Mouse (Mus musculus) left cerebral cortex, postnatal 14 days (tissue): Measurements from ENCODE around the gene Nfs1. TPM values are rescaled to one million over a fixed set of nuclear protein-coding genes. Genes with fewer than 3 reads are reported as not detected.
"Not testable (repeated sequence)": the region's sequence is repeated elsewhere in the genome, so short reads cannot be mapped to it uniquely, and the experiment has no call there.

Source experiments
- DNase-seq, 2 experiments: peaks; one replicate each; pipeline ENCODE4 v3.0.0; 2021 to 2022; ENCODE audit warnings: low spot score in 2 of 2, mixed read lengths in 1 of 2
- intact Hi-C: fragments of 180-260 bp; cut with DNase I; formaldehyde crosslinking; loops from one replicate; pipeline ENCODE4 v1.15.1; 2025
- total RNA-seq, 2 experiments: library from RNA; stranded (reverse); gene quantifications; 2 replicates each; pipeline ENCODE4 v1.2.3; 2021

The Nfs1 gene
- total RNA-seq, 2 experiments from 2014 or later = 35.3 to 37.1 TPM

DNA sequence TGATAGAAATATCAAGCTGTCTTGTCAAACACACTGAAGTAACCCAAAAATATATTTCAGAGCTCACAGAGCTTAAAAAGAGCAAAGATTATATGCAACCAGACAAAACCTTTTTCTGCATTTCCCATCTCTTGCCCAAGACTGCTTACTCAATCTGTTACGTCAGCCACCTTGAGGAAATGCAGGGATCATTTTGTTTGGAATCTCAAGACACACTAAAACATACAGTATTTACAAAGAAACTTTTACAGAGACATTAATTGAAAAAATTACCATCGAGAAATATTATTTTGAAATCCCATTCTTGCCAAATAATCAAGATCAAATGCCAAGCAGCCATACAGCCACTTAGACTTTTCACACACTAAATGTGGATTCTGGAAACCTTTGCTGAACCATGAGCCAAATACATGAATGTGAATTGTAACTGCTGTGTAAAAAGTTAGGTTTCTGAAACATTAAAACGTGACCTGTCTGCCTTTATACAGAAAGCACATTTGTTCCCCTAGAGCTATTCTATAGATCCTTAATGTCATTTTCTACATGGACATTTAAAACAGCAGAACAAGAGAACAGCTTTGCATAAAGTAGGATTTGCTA, 3.4 kb upstream of the Nfs1 start:
- intact Hi-C loops = no loop called here

DNA sequence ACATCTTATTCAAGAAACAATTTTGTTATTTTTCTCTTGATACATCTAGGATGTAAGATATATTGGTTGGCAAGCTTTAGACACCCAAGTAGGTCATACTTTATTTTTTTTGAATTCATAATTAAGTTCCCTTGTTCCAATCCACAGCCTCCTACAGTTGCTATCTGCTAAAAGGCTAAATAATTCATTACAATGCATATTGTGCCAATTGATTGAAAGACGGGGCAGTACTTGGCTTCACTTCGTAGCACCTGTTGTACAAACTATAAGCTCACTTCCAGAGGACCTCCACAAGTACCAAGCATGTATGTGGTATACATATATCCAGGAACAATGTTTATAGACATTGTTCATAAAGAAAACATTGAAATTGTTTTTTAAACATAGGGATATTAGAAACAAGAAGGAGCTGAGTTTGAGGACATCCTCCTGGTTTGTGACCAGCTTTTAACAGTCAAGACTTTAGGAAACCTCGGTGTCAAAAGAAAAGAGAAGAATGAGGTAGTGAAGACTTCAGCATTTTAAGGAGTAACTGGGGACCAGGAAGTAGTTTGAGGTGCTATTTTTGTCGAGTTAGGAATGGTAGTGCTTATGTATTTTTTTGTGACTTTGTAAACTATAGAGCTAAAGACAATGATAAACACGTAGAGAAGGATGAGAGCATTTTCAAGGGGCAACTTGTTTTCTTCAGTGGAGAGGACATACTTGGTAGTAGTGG, 2.4 kb upstream of the Nfs1 start:
- no peak for DNase-seq
- intact Hi-C loops = no loop called here

More for the DNA sequence above, 3.4 kb upstream of the Nfs1 start:
- no peak for DNase-seq

DNA sequence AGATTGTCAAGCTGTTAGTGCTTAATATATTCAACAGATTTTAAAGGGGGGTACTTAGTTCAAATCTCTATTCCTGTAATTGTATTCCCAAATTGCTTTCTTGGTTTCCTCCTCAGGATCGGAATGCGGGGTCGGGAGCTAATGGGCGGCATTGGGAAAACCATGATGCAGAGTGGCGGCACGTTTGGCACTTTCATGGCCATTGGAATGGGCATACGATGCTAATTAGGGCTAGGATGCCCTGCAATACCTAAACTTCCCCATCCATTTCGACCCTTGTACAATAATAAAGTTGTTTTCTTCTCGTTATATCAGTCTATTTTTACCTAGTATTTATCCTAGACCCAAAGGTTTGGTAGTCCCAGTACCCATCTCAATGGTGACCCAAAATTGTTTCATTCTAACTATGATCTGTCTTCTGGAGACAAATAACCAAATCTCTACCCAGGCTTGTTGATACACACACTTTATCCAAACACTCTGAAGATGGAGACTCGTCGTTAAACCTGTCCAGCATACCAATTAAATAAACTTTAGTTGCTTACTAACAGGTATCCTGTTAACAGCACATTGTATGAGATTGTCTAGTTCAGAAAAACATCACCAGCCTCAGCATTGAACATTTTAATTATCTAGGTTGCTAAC, 1.6 kb upstream of the Nfs1 start:
- intact Hi-C loops = no loop called here
- DNase-seq = no peak

DNA sequence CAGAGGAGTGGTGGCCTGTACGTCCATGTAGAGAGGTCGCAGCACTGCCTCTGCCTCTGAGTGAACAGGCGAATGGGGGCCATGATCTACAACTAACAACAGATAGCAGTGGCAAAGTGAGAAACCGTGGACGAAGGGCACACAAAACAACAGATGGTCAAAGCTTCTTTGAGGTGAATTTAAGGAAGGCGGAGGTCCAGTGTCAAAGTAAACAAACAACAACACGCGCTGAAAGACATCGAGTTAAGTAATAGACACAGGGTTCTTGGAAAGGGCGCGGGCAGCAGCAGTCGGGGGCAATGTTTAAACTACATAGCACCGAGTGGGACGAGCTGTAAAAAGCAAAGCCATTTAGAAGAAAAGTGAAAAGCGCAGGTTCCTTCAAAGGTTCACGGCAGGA, 619 bp downstream of the Nfs1 start:
- no peak for DNase-seq
- intact Hi-C loops = loop anchor here (5.0 kb wide), 1 partner anchor 181 kb away; no protein-coding TSS in a partner anchor

DNA sequence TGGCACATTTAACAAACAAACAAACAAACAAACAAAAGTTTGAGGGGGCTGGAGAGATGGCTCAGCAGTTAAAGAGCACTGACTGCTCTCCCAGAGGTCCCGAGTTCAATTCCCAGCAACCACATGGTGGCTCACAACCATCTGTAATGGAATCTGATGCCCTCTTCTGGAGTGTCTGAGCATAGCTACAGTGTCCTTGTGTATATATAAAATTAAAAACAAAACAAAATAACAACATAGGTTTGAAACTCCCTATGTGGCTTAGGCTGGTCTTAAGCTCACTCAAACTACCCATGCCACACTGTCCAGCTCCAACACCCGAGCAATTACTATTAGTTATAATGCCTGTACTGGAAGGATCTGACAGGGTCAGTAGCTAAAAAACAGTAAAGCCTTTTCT, 1.2 kb downstream of the Nfs1 start:
- DNase-seq = no peak
- intact Hi-C loops = loop anchor here (5.0 kb wide), 1 partner anchor 181 kb away; no protein-coding TSS in a partner anchor

DNA sequence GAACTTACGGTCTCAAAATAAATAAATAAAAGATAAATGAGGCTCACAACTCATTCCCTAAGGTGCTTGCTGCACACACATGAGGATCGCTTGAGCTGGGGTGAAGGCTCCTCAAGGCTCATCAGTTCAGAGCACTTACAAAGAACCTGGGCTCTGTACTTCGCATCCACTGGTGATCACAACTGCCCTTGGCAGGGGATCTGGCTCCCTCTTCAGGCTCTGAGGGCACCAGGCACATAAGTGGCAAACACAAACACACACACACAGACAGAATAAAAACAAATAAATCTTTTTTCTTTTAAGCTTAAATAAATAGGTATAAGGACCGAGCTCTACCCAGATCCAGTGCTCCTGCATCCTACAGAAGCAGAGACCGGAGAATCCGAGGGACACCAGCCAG, 8.3 kb downstream of the Nfs1 start:
- intact Hi-C loops = no loop called here
- DNase-seq = no peak

DNA sequence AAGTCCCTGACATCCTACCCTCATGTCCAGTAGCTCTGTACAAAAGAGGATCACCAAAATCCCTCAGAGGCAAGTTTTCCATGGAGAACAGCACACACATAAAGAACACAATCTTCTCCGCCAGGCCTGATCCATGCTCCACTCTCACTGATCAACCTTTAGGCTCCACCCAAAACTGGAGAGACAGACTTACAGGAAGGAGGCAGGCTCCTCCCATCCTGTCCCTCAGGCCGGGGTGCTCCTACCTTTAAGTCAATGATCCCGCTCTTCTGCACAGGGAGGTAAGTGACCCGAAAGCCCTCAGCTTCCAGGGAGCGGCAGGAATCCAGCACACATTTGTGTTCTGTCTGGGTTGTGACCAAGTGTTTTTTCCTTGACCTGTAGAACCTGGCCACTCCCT, 9.8 kb downstream of the Nfs1 start:
- intact Hi-C loops = no loop called here
- DNase-seq = no peak

DNA sequence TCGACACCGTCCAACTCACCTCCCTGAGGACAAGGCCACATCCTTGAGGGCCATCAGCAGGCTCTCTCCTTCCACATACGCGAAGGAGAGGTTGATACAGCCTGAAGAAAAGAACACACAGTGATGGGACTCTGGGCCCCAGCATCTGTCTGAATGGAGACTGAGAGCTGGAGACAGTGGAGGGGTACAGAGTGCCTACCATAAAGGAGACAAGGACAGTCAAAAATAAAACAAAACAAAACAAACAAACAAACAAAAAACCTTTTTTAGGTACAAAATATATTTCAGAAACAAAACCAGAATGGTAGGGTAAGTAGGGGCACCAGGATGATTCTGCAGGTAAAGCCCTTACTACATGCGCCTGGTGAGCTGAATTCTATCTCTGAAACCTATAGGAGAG, 17.0 kb downstream of the Nfs1 start, which contains the start of gene Gm28036:
Gm28036 (minus strand) TSS at position 101 of the 400 bp plus-strand sequence.
- no peak for DNase-seq
- intact Hi-C loops = no loop called here

DNA sequence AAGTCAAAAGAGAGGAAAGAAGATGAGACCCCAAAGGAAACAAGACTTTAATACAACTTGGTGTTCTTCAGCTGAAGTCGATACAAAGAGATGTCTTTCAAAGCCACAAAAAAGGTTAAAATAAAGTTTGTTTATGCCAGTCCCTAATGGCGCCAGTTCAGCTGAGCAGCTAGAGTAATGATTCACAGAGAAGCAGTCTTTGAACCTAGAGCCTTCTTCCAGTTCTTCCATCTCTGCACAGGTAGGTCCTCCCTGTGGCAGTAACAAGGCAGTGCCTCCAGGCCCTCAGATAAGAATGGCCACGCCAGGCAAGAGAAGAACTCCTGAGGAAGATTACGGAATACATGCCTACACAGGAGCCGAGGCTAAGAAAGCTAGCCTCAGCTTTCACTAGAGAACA, 20.3 kb downstream of the Nfs1 start:
- no peak for DNase-seq
- intact Hi-C loops = no loop called here

DNA sequence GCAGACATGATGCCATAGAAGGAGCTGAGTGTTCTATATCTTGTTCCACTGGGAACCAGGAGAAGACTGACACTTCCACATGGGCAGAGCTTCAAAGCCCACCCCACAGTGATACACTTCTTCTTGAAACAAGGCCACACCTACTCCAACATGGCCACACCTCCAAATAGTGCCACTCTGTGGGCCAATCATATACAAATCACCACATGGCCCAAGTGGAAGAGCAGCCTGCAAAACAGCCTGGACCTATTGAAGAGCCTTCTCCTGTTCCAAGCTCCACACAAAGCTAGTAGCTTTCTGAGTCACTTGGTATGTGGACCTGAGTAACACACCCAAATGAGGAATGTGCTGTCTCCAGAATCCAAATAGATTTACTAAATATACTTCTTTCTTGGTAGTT, 24.4 kb downstream of the Nfs1 start:
- intact Hi-C loops = no loop called here
- DNase-seq = no peak

DNA sequence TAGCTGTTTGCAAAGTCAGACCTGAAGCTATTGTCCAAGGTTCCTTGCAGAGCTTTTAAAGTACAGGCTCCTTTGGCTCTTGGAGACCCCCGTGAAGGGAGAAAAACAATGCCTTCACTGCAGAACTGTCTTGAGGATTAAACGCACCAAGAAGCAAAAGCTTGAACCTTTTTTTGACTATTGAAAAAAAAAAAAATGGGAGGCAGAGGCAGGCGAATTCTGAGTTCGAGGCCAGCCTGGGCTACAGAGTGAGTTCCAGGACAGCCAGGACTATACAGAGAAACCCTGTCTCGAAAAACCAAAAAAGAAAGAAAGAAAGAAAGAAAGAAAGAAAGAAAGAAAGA, 31.9 kb downstream of the Nfs1 start:
- DNase-seq, intact Hi-C loops: not testable (repeated sequence)

DNA sequence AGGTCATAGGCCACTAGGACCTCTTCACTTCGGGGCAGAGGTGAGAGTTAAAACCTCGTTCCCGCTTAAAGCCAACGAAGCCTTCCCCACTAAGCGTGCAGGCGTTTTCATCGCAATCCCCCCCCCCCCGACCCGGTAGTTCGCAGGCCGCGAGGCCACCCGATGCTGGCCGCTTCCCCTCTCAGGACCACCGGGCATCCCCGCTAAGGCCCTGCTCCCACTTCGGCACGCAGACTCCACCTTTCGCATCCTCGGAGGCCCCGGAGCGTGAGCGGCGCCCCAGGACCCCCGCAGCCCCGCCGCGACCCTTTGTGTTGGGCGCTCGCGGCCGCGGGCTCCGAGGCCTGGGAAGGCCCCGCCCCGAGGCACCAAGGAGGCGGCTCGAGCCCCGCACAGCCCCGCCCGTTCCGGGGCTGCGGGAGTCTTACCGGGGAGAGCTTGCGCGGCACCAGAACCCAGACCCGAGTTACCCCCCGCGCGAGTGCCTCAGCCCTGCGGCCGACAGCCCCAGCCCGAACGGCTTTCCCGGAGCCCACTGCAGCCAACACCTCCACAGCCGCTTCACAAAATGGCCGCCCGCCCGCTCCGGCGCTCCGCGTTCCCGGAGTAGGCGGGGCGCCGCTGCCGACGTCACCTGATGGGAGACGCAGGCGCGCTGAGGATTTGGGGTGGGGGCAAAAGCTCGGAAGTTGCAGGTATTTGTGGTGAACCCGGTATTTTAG, 32.5 kb downstream of the Nfs1 start, which contains the start of the genes Cpne1 and Rbm12:
Cpne1 (minus strand) TSS at position 608 of the 722 bp plus-strand sequence.
Rbm12 (minus strand) TSS at position 621 of the 722 bp plus-strand sequence.
- intact Hi-C loops = no loop called here
- DNase-seq = peak; percentile 86 to 91

DNA sequence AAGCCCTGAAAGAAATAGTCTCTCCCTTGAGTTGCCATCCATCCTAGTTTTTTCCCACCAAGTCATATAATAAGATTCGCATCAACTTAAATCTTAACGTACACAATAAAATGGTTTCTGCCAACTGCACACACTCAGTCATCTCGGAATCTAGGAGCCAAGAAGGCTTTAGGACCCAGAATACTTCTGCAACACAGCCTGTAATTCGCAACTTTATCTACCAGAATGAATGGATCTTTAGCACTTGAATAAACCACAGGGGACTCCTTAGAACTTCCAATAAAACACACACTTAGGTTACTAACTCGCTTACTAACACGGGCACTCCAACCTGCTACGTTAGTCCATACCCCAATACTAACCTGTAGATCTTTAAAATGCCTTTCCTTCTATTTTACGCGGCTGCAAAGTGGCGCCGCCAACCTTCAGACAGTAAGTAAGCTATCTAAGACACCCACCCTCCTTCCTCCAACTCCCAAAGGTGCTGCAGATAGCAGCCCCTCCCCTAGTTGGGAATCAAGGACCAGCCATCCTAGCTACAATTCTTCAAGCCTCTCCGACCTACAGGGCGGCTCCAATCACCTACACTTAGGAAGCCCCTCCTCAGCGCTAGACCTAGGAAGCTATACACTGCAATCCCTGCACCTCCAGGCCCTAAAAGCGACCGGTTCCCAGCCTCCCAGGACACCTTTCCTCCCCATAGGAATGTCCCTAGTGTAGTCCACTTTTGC, 33.2 kb downstream of the Nfs1 start:
- intact Hi-C loops = no loop called here
- peak in 1 of 2 experiments; percentile 26 for DNase-seq

DNA sequence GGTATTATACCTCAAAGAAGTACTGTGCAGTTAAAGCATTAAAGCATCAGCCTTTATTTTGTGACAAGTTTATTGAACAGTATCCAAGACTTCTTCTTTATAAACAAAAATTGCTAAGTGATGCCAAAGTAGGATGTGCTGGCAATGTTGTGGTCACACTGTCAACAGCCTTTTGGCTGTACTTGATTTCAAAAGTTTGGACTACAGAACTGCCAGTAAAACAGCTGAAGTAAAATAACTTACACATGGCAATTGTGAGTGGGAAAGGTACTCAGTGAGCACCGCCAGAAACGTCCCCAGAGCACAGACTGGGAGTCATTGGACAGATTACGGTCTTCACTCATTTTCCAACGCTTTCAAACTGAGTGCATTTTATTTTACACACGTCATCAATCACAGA, 52.1 kb downstream of the Nfs1 start:
- no peak for DNase-seq
- intact Hi-C loops = no loop called here

DNA sequence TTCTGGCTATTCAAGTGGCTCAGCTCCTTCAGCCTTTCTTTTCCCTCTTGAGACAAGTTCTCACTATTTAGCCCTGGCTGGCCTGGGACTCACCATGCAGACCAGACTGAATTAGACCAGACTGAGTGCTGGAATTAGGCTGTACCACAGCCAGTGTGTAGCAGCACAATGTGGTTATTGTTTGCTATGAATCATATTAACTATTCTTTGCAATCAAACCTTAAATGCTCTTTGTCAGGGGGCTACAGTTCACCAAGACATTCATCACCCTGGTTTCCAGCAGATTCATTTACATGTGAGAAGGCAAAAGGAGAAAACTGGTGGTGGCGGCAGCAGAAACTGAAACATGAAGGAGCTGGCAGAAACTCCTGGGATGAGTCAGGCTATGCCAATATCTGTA, 54.2 kb downstream of the Nfs1 start:
- intact Hi-C loops = no loop called here
- DNase-seq = no peak

DNA sequence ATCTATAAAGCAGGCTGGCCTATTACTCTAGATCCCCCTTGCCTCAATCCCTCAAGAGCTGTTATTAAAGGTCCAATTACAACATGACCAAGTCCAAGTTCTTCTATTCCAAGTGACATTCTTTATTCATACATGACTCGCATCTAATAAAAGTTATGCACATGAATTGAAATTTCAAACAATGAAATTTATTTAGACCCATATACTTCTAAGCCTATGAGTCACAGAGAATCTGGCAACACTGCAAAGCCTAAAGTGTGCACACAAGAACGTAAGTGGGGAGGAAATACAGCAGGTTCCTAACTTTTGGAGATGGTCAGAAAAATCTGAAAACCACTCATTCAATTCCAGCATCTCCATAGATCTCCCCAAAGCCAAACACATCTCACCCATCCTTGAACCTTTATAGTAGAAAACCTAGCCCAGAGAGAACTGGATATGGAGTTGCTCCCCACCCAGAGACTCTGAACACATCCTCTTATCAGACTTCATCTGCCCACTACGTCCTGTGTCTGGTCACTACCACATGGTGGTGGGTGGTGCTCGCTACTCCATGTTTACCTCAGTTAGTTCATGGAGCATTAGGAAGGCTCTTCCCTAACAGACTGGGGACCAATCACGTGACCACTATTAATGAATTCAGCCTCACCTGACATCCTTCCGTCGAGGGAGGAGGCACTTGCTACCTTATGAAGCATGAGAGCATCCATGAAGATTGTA, 56.4 kb downstream of the Nfs1 start:
- DNase-seq = no peak

DNA sequence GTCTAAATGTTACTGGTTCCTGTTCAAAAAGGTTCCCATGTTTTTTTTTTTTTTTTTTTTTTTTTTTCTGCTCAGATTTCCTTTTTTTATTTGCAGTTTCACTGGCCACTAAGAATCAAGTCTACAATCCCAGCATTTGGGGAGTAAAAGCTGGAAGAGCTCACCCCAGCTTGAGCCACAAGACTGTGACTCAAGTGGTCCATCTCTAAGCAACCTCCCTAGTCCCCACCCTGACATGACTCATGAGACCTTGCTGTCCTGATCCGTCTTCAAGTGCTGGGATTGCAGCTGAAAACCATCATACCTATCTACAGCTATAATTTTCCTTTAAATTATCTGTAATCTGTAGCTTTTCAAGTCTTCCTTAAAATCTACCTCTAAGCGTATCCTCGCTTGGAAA, 59.4 kb downstream of the Nfs1 start:
- intact Hi-C loops = no loop called here
- DNase-seq = no peak

More for the DNA sequence above, 56.4 kb downstream of the Nfs1 start:
- intact Hi-C loops = no loop called here

DNA sequence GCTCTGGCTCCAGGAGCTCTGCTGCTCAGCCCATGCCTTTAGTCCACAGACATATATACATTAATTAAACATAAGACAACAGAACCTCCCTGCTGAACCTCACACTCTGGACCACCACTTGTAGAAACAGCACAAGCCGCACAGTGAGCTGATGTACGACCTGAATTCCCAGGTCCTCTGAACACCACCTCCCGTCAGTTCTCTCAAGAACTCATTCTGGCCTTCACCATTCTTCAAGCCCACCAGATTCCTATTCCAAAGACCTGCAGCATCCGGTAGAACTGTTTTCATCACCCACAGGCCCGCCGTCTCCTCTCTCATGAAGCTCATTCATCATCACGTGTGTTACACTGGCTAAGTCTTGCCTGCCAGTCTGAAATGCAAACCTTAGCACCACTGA, 63.6 kb downstream of the Nfs1 start:
- intact Hi-C loops = no loop called here
- no peak for DNase-seq

DNA sequence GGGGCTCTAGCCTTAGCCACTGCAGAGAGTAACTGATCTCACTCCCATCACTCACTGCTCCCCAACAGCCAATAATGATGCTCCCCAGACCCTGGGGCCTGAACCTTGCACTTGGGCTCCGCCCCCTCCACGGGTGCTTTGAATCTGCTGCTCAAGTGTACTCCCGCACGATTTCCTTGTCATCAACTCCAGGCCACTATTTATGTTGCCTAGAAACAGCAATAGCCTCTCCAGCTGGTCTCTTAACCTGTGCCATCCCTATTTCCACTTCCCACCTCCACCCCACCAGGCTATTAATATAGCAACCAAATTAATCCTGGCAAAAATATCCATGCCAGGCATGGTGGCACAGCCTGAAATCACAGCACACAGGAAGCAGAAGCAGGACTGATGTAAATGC, 64.3 kb downstream of the Nfs1 start:
- no peak for DNase-seq
- intact Hi-C loops = no loop called here
